ENCODE assay signal across 8 mouse cellular contexts in genomic region chr17:35667334-35668065, GRCm38 (mm10). TPM values are rescaled to one million over a fixed set of nuclear protein-coding genes. Genes with fewer than 3 reads are reported as not detected.
A peak's percentile ranks its signal among the peaks of the same experiment; 100 is the strongest.
DNase-seq lines count a peak whose midpoint lies in the region; ATAC-seq and TF ChIP-seq lines count a peak whose summit lies in the region.

Gene Vars2, minus strand, starts transcription at chr17:35667592.

- no peak for TF ChIP-seq RAD21 in CH12.LX (IDR thresholded peaks at IDR 0.05; ENCODE audit: low read depth, low read length)

- ATAC-seq in forebrain, embryonic 12.5 days (ENCODE audit: low FRiP score), result peak; percentile 91
- peak; percentile 83 for ATAC-seq in heart, postnatal 0 days (ENCODE audit: insufficient read depth, low read depth)
- peak; percentile 85 for ATAC-seq in liver, embryonic 16.5 days (ENCODE audit: low read depth)
- peak; percentile 90 for ATAC-seq in neural tube, embryonic 13.5 days (ENCODE audit: low read depth)

- peaks cover 8 to 27% of the 10 kb centered on the region in 2 experiments for H3K4me1 ChIP-seq in CH12.LX (ENCODE audit: control insufficient read depth in 1 of 2, insufficient read depth in 2 of 2)
- H3K4me1 ChIP-seq in forebrain, embryonic 12.5 days, result peaks cover 22% of the 10 kb centered on the region
- peaks cover 6% of the 10 kb centered on the region; the same call in 1 of the 2 replicates for H3K4me1 ChIP-seq in heart, postnatal 0 days (ENCODE audit: control insufficient read depth, insufficient read depth)
- H3K4me1 ChIP-seq in liver, embryonic 16.5 days (ENCODE audit: control insufficient read depth, low read depth, low read length), result peaks cover 12% of the 10 kb centered on the region
- peaks cover 24% of the 10 kb centered on the region for H3K4me1 ChIP-seq in neural tube, embryonic 13.5 days (replicated peaks)
- peaks cover 20% of the 10 kb centered on the region for H3K4me1 ChIP-seq in testis, adult 2 months (ENCODE audit: control insufficient read depth, insufficient read depth, low read length)

- dilution Hi-C loops in CH12.LX (cut with MboI; ENCODE audit: extremely low pct_ligation_motif_present, extremely low pct_unique_long_range_greater_than_20kb, low sequenced_read_pairs), result no loop called here

- no peaks in the 10 kb centered on the region for H3K9me3 ChIP-seq in CH12.LX (replicated peaks; ENCODE audit: low read length)
- no peaks in the 10 kb centered on the region for H3K9me3 ChIP-seq in forebrain, embryonic 12.5 days
- no peaks in the 10 kb centered on the region for H3K9me3 ChIP-seq in heart, postnatal 0 days (replicated peaks; ENCODE audit: control insufficient read depth, low read length)
- H3K9me3 ChIP-seq in liver, embryonic 16.5 days (replicated peaks; ENCODE audit: control insufficient read depth, low read length), result no peaks in the 10 kb centered on the region
- H3K9me3 ChIP-seq in neural tube, embryonic 13.5 days, result no peaks in the 10 kb centered on the region

- under 1% methylated on average over 61 of the region's 61 CpGs for WGBS in forebrain, embryonic 12.5 days
- under 1% methylated on average over 60 of the region's 61 CpGs for WGBS in heart, postnatal 0 days
- under 1% methylated on average over 61 of the region's 61 CpGs for WGBS in liver, embryonic 16.5 days (ENCODE audit: insufficient replicate concordance)
- under 1% methylated on average over 61 of the region's 61 CpGs for WGBS in neural tube, embryonic 13.5 days

- peak; percentile 93 for TF ChIP-seq POLR2A in CH12.LX (IDR thresholded peaks at IDR 0.05; ENCODE audit: low read depth, low read length)
- TF ChIP-seq POLR2A in testis, adult 2 months (IDR thresholded peaks at IDR 0.05; ENCODE audit: control insufficient read depth, low read depth, low read length), result peak; percentile 83

- H3K79me2 ChIP-seq in CH12.LX (replicated peaks; ENCODE audit: control insufficient read depth, extremely low read depth, insufficient read depth, poor library complexity, severe bottlenecking), result no peaks in the 10 kb centered on the region

- DNase-seq in CH12.LX (ENCODE audit: extremely low read depth), result peak; percentile 92
- DNase-seq in c-Kit-positive CD71-positive TER-119-negative erythroid progenitor cells, embryonic 14.5 days (ENCODE audit: low read depth), result peak; percentile 89
- DNase-seq in heart, postnatal 0 days (ENCODE audit: low spot score), result peak; percentile 92
- peak; percentile 98 for DNase-seq in kidney, postnatal 4 days

- no peak for TF ChIP-seq EP300 in CH12.LX (IDR thresholded peaks at IDR 0.05; ENCODE audit: low read length)
- TF ChIP-seq EP300 in heart, postnatal 0 days (IDR thresholded peaks at IDR 0.05; ENCODE audit: low read depth), result no peak

- peak within 1 kb of the TSS; percentile 73 for H3K4me2 ChIP-seq in CH12.LX (ENCODE audit: insufficient read depth, low read depth, poor library complexity, severe bottlenecking)
- peak within 1 kb of the TSS; percentile 93 for H3K4me2 ChIP-seq in forebrain, embryonic 12.5 days
- H3K4me2 ChIP-seq in heart, postnatal 0 days (ENCODE audit: low read depth, low read length), result peak within 1 kb of the TSS; percentile 87
- peak within 1 kb of the TSS; percentile 98 for H3K4me2 ChIP-seq in liver, embryonic 16.5 days (ENCODE audit: low read depth, low read length)
- H3K4me2 ChIP-seq in neural tube, embryonic 13.5 days, result peak within 1 kb of the TSS; percentile 92

- no peak; a peak in 1 of 4 replicates for TF ChIP-seq CTCF in CH12.LX (conservative IDR thresholded peaks at IDR 0.05 in 1 of 2, IDR thresholded peaks at IDR 0.05 in 1 of 2; ENCODE audit: low read depth in 2 of 2, low read length in 2 of 2)
- 0 out of 2 replicates have a peak, but pooled peaks have one; percentile 3 for TF ChIP-seq CTCF in heart, postnatal 0 days (IDR thresholded peaks at IDR 0.05; ENCODE audit: low read depth)
- TF ChIP-seq CTCF in testis, adult 2 months (IDR thresholded peaks at IDR 0.05; ENCODE audit: control insufficient read depth, insufficient read depth, insufficient replicate concordance, low read depth, low read length), result no peak

- H3K4me3 ChIP-seq in CH12.LX (replicated peaks in 1 of 3; ENCODE audit: low read depth in 2 of 3, low read length in 2 of 3, poor library complexity in 1 of 3), result peak within 1 kb of the TSS; percentile 79 to 93 (median 87)
- peak within 1 kb of the TSS; percentile 77 for H3K4me3 ChIP-seq in forebrain, embryonic 12.5 days (replicated peaks)
- H3K4me3 ChIP-seq in heart, postnatal 0 days (ENCODE audit: low read depth, low read length), result peak within 1 kb of the TSS; percentile 75
- H3K4me3 ChIP-seq in liver, embryonic 16.5 days (ENCODE audit: low read depth, low read length), result peak within 1 kb of the TSS; percentile 85
- H3K4me3 ChIP-seq in neural tube, embryonic 13.5 days, result peak within 1 kb of the TSS; percentile 56
- peak within 1 kb of the TSS; percentile 98 for H3K4me3 ChIP-seq in testis, adult 2 months (ENCODE audit: control insufficient read depth, low read depth, low read length)

- no peaks in the 10 kb centered on the region for H3K27me3 ChIP-seq in CH12.LX (replicated peaks)
- no peaks in the 10 kb centered on the region for H3K27me3 ChIP-seq in forebrain, embryonic 12.5 days
- H3K27me3 ChIP-seq in heart, postnatal 0 days (ENCODE audit: control insufficient read depth, insufficient read depth, low read length), result no peaks in the 10 kb centered on the region
- no peaks in the 10 kb centered on the region for H3K27me3 ChIP-seq in liver, embryonic 16.5 days (ENCODE audit: control insufficient read depth, insufficient read depth, low read depth, low read length)
- H3K27me3 ChIP-seq in neural tube, embryonic 13.5 days, result no peaks in the 10 kb centered on the region
- H3K27me3 ChIP-seq in testis, adult 2 months (ENCODE audit: control insufficient read depth, insufficient read depth, low read length), result no peaks in the 10 kb centered on the region

- in situ Hi-C loops in CH12.LX (cut with MboI; ENCODE audit: low pct_ligation_motif_present, low pct_unique_long_range_greater_than_20kb, low sequenced_read_pairs), result no loop called here

- peak within 1 kb of the TSS; percentile 33 for H3K27ac ChIP-seq in CH12.LX (ENCODE audit: insufficient read depth, low read depth)
- H3K27ac ChIP-seq in forebrain, embryonic 12.5 days, result peak within 1 kb of the TSS; percentile 81
- H3K27ac ChIP-seq in heart, postnatal 0 days (ENCODE audit: low read depth), result peak within 1 kb of the TSS; percentile 73
- peak within 1 kb of the TSS; percentile 52 for H3K27ac ChIP-seq in liver, embryonic 16.5 days (ENCODE audit: low read length)
- peak within 1 kb of the TSS; percentile 87 for H3K27ac ChIP-seq in neural tube, embryonic 13.5 days (replicated peaks)
- H3K27ac ChIP-seq in testis, adult 2 months (ENCODE audit: control insufficient read depth, insufficient read depth, low read depth, low read length), result peak within 1 kb of the TSS; percentile 89

- peak within 1 kb of the TSS; percentile 80 for H3K9ac ChIP-seq in CH12.LX (ENCODE audit: insufficient read depth, low read depth)
- peak within 1 kb of the TSS; percentile 82 for H3K9ac ChIP-seq in forebrain, embryonic 12.5 days
- peak within 1 kb of the TSS; percentile 74 for H3K9ac ChIP-seq in heart, postnatal 0 days (replicated peaks; ENCODE audit: low read depth, low read length)
- H3K9ac ChIP-seq in liver, embryonic 16.5 days (ENCODE audit: low read depth, low read length), result peak within 1 kb of the TSS; percentile 77
- H3K9ac ChIP-seq in neural tube, embryonic 13.5 days, result peak within 1 kb of the TSS; percentile 83

- peaks cover 46 to 69% of the 10 kb centered on the region in 2 experiments for H3K36me3 ChIP-seq in CH12.LX (replicated peaks in 1 of 2; ENCODE audit: control insufficient read depth in 1 of 2, insufficient read depth in 1 of 2, low read length in 1 of 2)
- H3K36me3 ChIP-seq in forebrain, embryonic 12.5 days (replicated peaks), result peaks cover 40% of the 10 kb centered on the region
- H3K36me3 ChIP-seq in heart, postnatal 0 days (replicated peaks; ENCODE audit: control insufficient read depth, insufficient read depth, low read length), result peaks cover 29% of the 10 kb centered on the region
- no peaks in the 10 kb centered on the region; the same call in 1 of the 2 replicates for H3K36me3 ChIP-seq in liver, embryonic 16.5 days (ENCODE audit: control insufficient read depth, insufficient read depth)
- peaks cover 24% of the 10 kb centered on the region for H3K36me3 ChIP-seq in neural tube, embryonic 13.5 days
- peaks cover 1% of the 10 kb centered on the region for H3K36me3 ChIP-seq in testis, adult 2 months (ENCODE audit: control insufficient read depth, insufficient read depth, low read length)

TF ChIP-seq in CH12.LX, 34 proteins besides CTCF, POLR2A, EP300 and RAD21 (continues in another document):
- TF ChIP-seq POLR2AphosphoS2 (IDR thresholded peaks at IDR 0.05; ENCODE audit: low read depth, low read length) (peak; percentile 96), MYC (IDR thresholded peaks at IDR 0.05; ENCODE audit: low read depth, low read length) (peak; percentile 78), KAT2A (IDR thresholded peaks at IDR 0.05; ENCODE audit: insufficient replicate concordance, low read length) (no peak), USF2 (conservative IDR thresholded peaks at IDR 0.05; ENCODE audit: low read depth, low read length) (no peak), JUND (conservative IDR thresholded peaks at IDR 0.05; ENCODE audit: low read depth, low read length) (no peak), ZNF384 (IDR thresholded peaks at IDR 0.05; ENCODE audit: low read depth, low read length) (no peak), ELF1 (IDR thresholded peaks at IDR 0.05; ENCODE audit: low read depth, low read length) (peak; percentile 23; the same call in 1 of the 2 replicates), MEF2A (IDR thresholded peaks at IDR 0.05; ENCODE audit: borderline replicate concordance, low read depth, low read length) (no peak; the same call in 1 of the 2 replicates), SMC3 (IDR thresholded peaks at IDR 0.05; ENCODE audit: low read depth, low read length) (no peak), ETS1 (conservative IDR thresholded peaks at IDR 0.05; ENCODE audit: low read depth, low read length) (no peak), CHD1 (IDR thresholded peaks at IDR 0.05; ENCODE audit: low read depth, low read length) (no peak), PAX5 (IDR thresholded peaks at IDR 0.05; ENCODE audit: low read length) (no peak), MAFK (IDR thresholded peaks at IDR 0.05; ENCODE audit: insufficient replicate concordance, low read length) (no peak)

RNA-seq across cellular contexts. Expression of gene Vars2, which starts in this region (rescaled TPM):
- total RNA-seq in CH12.LX (2012; rRNA removed), result 26.3 and 30.3 TPM in 2 replicates
- 14.0 and 16.5 TPM in 2 replicates for total RNA-seq in CH12.LX (2014; rRNA removed)
- polyA plus RNA-seq in CH12.LX (2012; ENCODE audit: insufficient read length, low read depth), result 23.0 and 26.6 TPM in 2 replicates
- polyA plus RNA-seq in forebrain, embryonic 12.5 days (2016; fragmentation: Nextera tagmentation; extraction: Ambion mirVana), result 16.8 and 22.3 TPM in 2 replicates
- total RNA-seq in heart, postnatal 0 days (2014; rRNA removed; ENCODE audit: low replicate concordance), result 25.5 and 59.8 TPM in 2 replicates
- polyA plus RNA-seq in heart, postnatal 0 days (2015; fragmentation: Nextera tagmentation; extraction: Ambion mirVana), result 9.4 and 9.8 TPM in 2 replicates
- 4.9 and 6.5 TPM in 2 replicates for polyA plus RNA-seq in liver, embryonic 16.5 days (2015; fragmentation: Nextera tagmentation; extraction: Ambion mirVana)
- 10.6 and 11.3 TPM in 2 replicates for polyA plus RNA-seq in neural tube, embryonic 13.5 days (2015; fragmentation: Nextera tagmentation; extraction: Ambion mirVana)
- polyA plus RNA-seq in testis, adult 2 months (2012; rRNA removed), result 9.5 and 9.8 TPM in 2 replicates

Comparison
In these comparisons a context has a peak if more than half of its experiments do, and no peak if none do; other contexts are left out.
1. Peak in every context shown above with its lines: DNase-seq, ATAC-seq, H3K4me3 ChIP-seq and H3K27ac ChIP-seq.
2. H3K27ac ChIP-seq: peak in every context shown above with its lines; median percentile 89 in testis, adult 2 months; 87 in neural tube, embryonic 13.5 days; 81 in forebrain, embryonic 12.5 days; 73 in heart, postnatal 0 days; 52 in liver, embryonic 16.5 days; 33 in CH12.LX.